Mouse (Mus musculus): ENCODE results near the gene Gm21860. TPM values are rescaled to one million over a fixed set of nuclear protein-coding genes. Genes with fewer than 3 reads are reported as not detected.

The Gm21860 gene
- total RNA-seq (2023) = not detected

GRCm38 (mm10) chrY:90754721-90755120, at the start of gene Gm21860:
Gene Gm21860 (minus strand): TSS chrY:90754821.

GRCm38 (mm10) chrY:90784438-90784837, 29.8 kb upstream of the Gm21860 start, which contains the start of gene Gm47283:
Gene Gm47283 (plus strand): TSS chrY:90784738.

Other genes starting within 250 kb of the Gm21860 start
- gene Gm47283, start 29.9 kb upstream of the Gm21860 start, total RNA-seq (2023) = not detected
- not detected for gene Gm21748, start 84.4 kb upstream of the Gm21860 start, total RNA-seq (2023)

Measured in T-cell, adult 66 days (primary cell).